Mouse (Mus musculus): ENCODE measurements at regions not wholly inside any gene's neighbourhood (a gene's known extent, or its start where the extent isn't known, plus 50 kb on each side); places are given as distances from the start of the nearest gene placed in this dataset.

- WGBS: 78% methylated on average over 3 of the region's 3 CpGs
- H3K9ac ChIP-seq (ENCODE audit: low read depth, low read length): no peak overlapping the region
- no peak for ATAC-seq
- H3K36me3 ChIP-seq (ENCODE audit: control insufficient read depth, insufficient read depth): no peaks in the 10 kb centered on the region
- no peak overlapping the region for H3K4me2 ChIP-seq (replicated peaks; ENCODE audit: low read depth)
- H3K27ac ChIP-seq (ENCODE audit: low read depth, low read length): no peak overlapping the region
- no peak overlapping the region for H3K4me3 ChIP-seq (ENCODE audit: low read depth, low read length)
- H3K4me1 ChIP-seq (replicated peaks; ENCODE audit: control insufficient read depth, insufficient read depth, low read length): no peaks in the 10 kb centered on the region
- H3K9me3 ChIP-seq (ENCODE audit: control insufficient read depth): no peaks in the 10 kb centered on the region
- no peak for TF ChIP-seq CTCF (IDR thresholded peaks at IDR 0.05; ENCODE audit: low read depth)
- H3K27me3 ChIP-seq (replicated peaks; ENCODE audit: control insufficient read depth, insufficient read depth, low read length): no peaks in the 10 kb centered on the region
Observed at GRCm38 (mm10) chr13:51303112-51303511, 105.3 kb upstream of the S1pr3 start.

GRCm38 (mm10) chr13:51304631-51305030 lies 103.8 kb upstream of the S1pr3 start:
- H3K4me3 ChIP-seq (ENCODE audit: low read depth, low read length): no peak overlapping the region
- H3K4me1 ChIP-seq (replicated peaks; ENCODE audit: control insufficient read depth, insufficient read depth, low read length): no peaks in the 10 kb centered on the region
- H3K27ac ChIP-seq (ENCODE audit: low read depth, low read length): no peak overlapping the region
- no peak for ATAC-seq
- TF ChIP-seq CTCF (IDR thresholded peaks at IDR 0.05; ENCODE audit: low read depth): no peak
- no peaks in the 10 kb centered on the region for H3K9me3 ChIP-seq (ENCODE audit: control insufficient read depth)
- H3K36me3 ChIP-seq (ENCODE audit: control insufficient read depth, insufficient read depth): no peaks in the 10 kb centered on the region
- no peak overlapping the region for H3K9ac ChIP-seq (ENCODE audit: low read depth, low read length)
- WGBS: 56% methylated on average over 4 of the region's 4 CpGs
- no peaks in the 10 kb centered on the region for H3K27me3 ChIP-seq (replicated peaks; ENCODE audit: control insufficient read depth, insufficient read depth, low read length)
- no peak overlapping the region for H3K4me2 ChIP-seq (replicated peaks; ENCODE audit: low read depth)

- H3K4me3 ChIP-seq (ENCODE audit: low read depth, low read length): no peak overlapping the region
- H3K4me2 ChIP-seq (replicated peaks; ENCODE audit: low read depth): no peak overlapping the region
- no peak overlapping the region for H3K9ac ChIP-seq (ENCODE audit: low read depth, low read length)
- no peaks in the 10 kb centered on the region for H3K9me3 ChIP-seq (ENCODE audit: control insufficient read depth)
- H3K36me3 ChIP-seq (ENCODE audit: control insufficient read depth, insufficient read depth): no peaks in the 10 kb centered on the region
- no peak overlapping the region for H3K27ac ChIP-seq (ENCODE audit: low read depth, low read length)
- no peak for TF ChIP-seq CTCF (IDR thresholded peaks at IDR 0.05; ENCODE audit: low read depth)
- no peak for ATAC-seq
- H3K4me1 ChIP-seq (replicated peaks; ENCODE audit: control insufficient read depth, insufficient read depth, low read length): no peaks in the 10 kb centered on the region
- no peaks in the 10 kb centered on the region for H3K27me3 ChIP-seq (replicated peaks; ENCODE audit: control insufficient read depth, insufficient read depth, low read length)
Observed at GRCm38 (mm10) chr13:51309446-51309845, 99.0 kb upstream of the S1pr3 start.

- TF ChIP-seq CTCF (IDR thresholded peaks at IDR 0.05; ENCODE audit: low read depth): no peak
- WGBS: 51% methylated on average over 2 of the region's 2 CpGs
- H3K9me3 ChIP-seq (ENCODE audit: control insufficient read depth): no peaks in the 10 kb centered on the region
- ATAC-seq: no peak
- no peak overlapping the region for H3K4me3 ChIP-seq (ENCODE audit: low read depth, low read length)
- H3K36me3 ChIP-seq (ENCODE audit: control insufficient read depth, insufficient read depth): no peaks in the 10 kb centered on the region
- H3K27me3 ChIP-seq (replicated peaks; ENCODE audit: control insufficient read depth, insufficient read depth, low read length): no peaks in the 10 kb centered on the region
- H3K4me1 ChIP-seq (replicated peaks; ENCODE audit: control insufficient read depth, insufficient read depth, low read length): no peaks in the 10 kb centered on the region
- no peak overlapping the region for H3K9ac ChIP-seq (ENCODE audit: low read depth, low read length)
- no peak overlapping the region for H3K27ac ChIP-seq (ENCODE audit: low read depth, low read length)
- no peak overlapping the region for H3K4me2 ChIP-seq (replicated peaks; ENCODE audit: low read depth)
Observed at GRCm38 (mm10) chr13:51310041-51310440, 98.4 kb upstream of the S1pr3 start.

- WGBS: 39% methylated on average over 8 of the region's 8 CpGs
- H3K9ac ChIP-seq (ENCODE audit: low read depth, low read length): no peak overlapping the region
- H3K4me1 ChIP-seq (replicated peaks; ENCODE audit: control insufficient read depth, insufficient read depth, low read length): no peaks in the 10 kb centered on the region
- no peak overlapping the region for H3K27ac ChIP-seq (ENCODE audit: low read depth, low read length)
- H3K36me3 ChIP-seq (ENCODE audit: control insufficient read depth, insufficient read depth): no peaks in the 10 kb centered on the region
- no peak overlapping the region for H3K4me2 ChIP-seq (replicated peaks; ENCODE audit: low read depth)
- H3K27me3 ChIP-seq (replicated peaks; ENCODE audit: control insufficient read depth, insufficient read depth, low read length): no peaks in the 10 kb centered on the region
- H3K9me3 ChIP-seq (ENCODE audit: control insufficient read depth): no peaks in the 10 kb centered on the region
- TF ChIP-seq CTCF (IDR thresholded peaks at IDR 0.05; ENCODE audit: low read depth): no peak
- no peak overlapping the region for H3K4me3 ChIP-seq (ENCODE audit: low read depth, low read length)
- no peak for ATAC-seq
Observed at GRCm38 (mm10) chr13:51311679-51312255, 96.7 kb upstream of the S1pr3 start.

GRCm38 (mm10) chr13:51313129-51313850 lies 95.1 kb upstream of the S1pr3 start:
- 69% methylated on average over 5 of the region's 5 CpGs for WGBS
- Histone ChIP-seq H3K4me1 (replicated peaks; ENCODE audit: control insufficient read depth, insufficient read depth, low read length) (no peaks in the 10 kb centered on the region), H3K36me3 (ENCODE audit: control insufficient read depth, insufficient read depth) (no peaks in the 10 kb centered on the region), H3K27ac (ENCODE audit: low read depth, low read length) (no peak overlapping the region), H3K9ac (ENCODE audit: low read depth, low read length) (no peak overlapping the region), H3K4me2 (replicated peaks; ENCODE audit: low read depth) (no peak overlapping the region), H3K9me3 (ENCODE audit: control insufficient read depth) (no peaks in the 10 kb centered on the region), H3K27me3 (replicated peaks; ENCODE audit: control insufficient read depth, insufficient read depth, low read length) (no peaks in the 10 kb centered on the region), H3K4me3 (ENCODE audit: low read depth, low read length) (no peak overlapping the region)
- no peak for ATAC-seq
- no peak for TF ChIP-seq CTCF (IDR thresholded peaks at IDR 0.05; ENCODE audit: low read depth)
